Mouse (Mus musculus): ENCODE data around the gene Hs6st1. TPM values are rescaled to one million over a fixed set of nuclear protein-coding genes. Genes with fewer than 3 reads are reported as not detected.

Gene Hs6st1
- polyA plus RNA-seq, 1 experiment from 2014 or later = 9.7 TPM

- 69% methylated on average over 4 of the region's 4 CpGs for WGBS
- H3K27me3 ChIP-seq = no peaks in the 10 kb centered on the region
- no peaks in the 10 kb centered on the region for H3K36me3 ChIP-seq
- no peak overlapping the region for H3K9ac ChIP-seq (replicated peaks)
- H3K9me3 ChIP-seq = no peaks in the 10 kb centered on the region
- H3K27ac ChIP-seq (replicated peaks) = no peak overlapping the region
- peaks cover 50% of the 10 kb centered on the region for H3K4me1 ChIP-seq
- H3K4me3 ChIP-seq = no peak overlapping the region
- no peak for ATAC-seq (replicated peaks)
- H3K4me2 ChIP-seq (replicated peaks) = no peak overlapping the region
Measured at GRCm38 (mm10) chr1:36067201-36067600, 999 bp upstream of the Hs6st1 start.

DNA sequence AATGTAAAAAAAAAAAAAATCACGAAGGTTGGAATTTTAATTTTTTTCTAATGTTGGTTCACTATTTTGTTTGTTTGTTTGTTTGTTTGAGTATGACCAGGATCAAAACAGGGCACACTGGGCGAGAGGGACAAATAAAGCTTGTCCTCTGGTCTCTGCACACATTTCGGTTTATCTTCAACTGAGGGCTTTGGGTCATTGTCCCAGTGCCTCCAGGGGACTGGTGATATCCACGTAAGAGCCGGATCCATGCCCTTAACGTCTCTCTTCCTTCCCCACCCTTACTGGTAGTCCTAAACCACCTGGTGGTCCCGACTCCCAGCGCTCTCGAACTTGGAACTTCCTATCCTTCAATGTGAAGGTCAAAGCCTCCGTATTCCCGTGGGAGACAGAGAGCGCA lies 589 bp upstream of the Hs6st1 start:
- 25% methylated on average over 12 of the region's 12 CpGs for WGBS
- no peak for ATAC-seq (replicated peaks)
- peak overlapping the region; percentile 82 for H3K4me2 ChIP-seq (replicated peaks)
- H3K9ac ChIP-seq (replicated peaks) = peak overlapping the region; percentile 54
- H3K4me3 ChIP-seq = peak overlapping the region; percentile 82
- H3K36me3 ChIP-seq = no peaks in the 10 kb centered on the region
- H3K27ac ChIP-seq (replicated peaks) = no peak overlapping the region; the same call in 1 of the 2 replicates
- no peaks in the 10 kb centered on the region for H3K27me3 ChIP-seq
- H3K4me1 ChIP-seq = peaks cover 54% of the 10 kb centered on the region
- no peaks in the 10 kb centered on the region for H3K9me3 ChIP-seq

- Histone ChIP-seq H3K4me2 (replicated peaks) (peak overlapping the region; percentile 82), H3K9me3 (no peaks in the 10 kb centered on the region), H3K27ac (replicated peaks) (peak overlapping the region; percentile 83), H3K9ac (replicated peaks) (peak overlapping the region; percentile 71), H3K27me3 (no peaks in the 10 kb centered on the region), H3K36me3 (no peaks in the 10 kb centered on the region), H3K4me1 (peaks cover 62% of the 10 kb centered on the region), H3K4me3 (peak overlapping the region; percentile 82)
- ATAC-seq (replicated peaks) = peak; percentile 2; the same call in 1 of the 2 replicates
- WGBS = under 1% methylated on average over 72 of the region's 76 CpGs
Measured at GRCm38 (mm10) chr1:36068531-36069120, 426 bp downstream of the Hs6st1 start.

DNA sequence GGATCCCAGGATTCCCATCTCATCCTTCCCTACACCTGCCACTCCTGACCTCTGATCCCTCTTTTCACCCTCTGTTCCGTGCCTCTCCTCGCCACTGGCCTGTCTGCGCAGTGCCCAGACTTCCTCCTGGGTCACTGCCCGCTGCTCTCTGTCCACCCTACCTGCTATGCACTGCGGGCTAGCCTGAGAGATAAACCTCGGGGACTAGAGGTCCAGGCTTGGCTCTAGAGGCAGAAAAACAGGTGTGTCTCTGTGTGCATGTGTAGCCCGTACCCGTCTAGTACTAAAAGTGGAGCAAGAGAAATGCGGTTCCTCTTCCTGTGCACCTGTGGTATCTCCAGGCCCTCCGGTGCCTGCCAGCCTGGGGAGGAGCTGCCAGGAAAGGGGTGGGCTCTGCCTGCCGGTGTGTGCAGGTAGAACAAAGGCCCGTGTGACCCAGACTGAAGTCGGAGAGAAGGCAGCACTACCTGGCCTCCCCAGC lies 1.1 kb downstream of the Hs6st1 start:
- Histone ChIP-seq H3K27ac (replicated peaks) (no peak overlapping the region), H3K4me3 (peak overlapping the region; percentile 82), H3K9me3 (no peaks in the 10 kb centered on the region), H3K4me2 (replicated peaks) (peak overlapping the region; percentile 82), H3K9ac (replicated peaks) (peak overlapping the region; percentile 71), H3K27me3 (no peaks in the 10 kb centered on the region), H3K4me1 (peaks cover 62% of the 10 kb centered on the region), H3K36me3 (no peaks in the 10 kb centered on the region)
- 2% methylated on average over 13 of the region's 13 CpGs for WGBS
- no peak for ATAC-seq (replicated peaks)

GRCm38 (mm10) chr1:36070190-36070589 lies 2.0 kb downstream of the Hs6st1 start:
- 55% methylated on average over 6 of the region's 6 CpGs for WGBS
- no peak for ATAC-seq (replicated peaks)
- Histone ChIP-seq H3K9ac (replicated peaks) (peak overlapping the region; percentile 71), H3K4me3 (peak overlapping the region; percentile 82), H3K36me3 (no peaks in the 10 kb centered on the region), H3K4me1 (peaks cover 56% of the 10 kb centered on the region), H3K4me2 (replicated peaks) (peak overlapping the region; percentile 82), H3K27me3 (no peaks in the 10 kb centered on the region), H3K9me3 (no peaks in the 10 kb centered on the region), H3K27ac (replicated peaks) (no peak overlapping the region)

DNA sequence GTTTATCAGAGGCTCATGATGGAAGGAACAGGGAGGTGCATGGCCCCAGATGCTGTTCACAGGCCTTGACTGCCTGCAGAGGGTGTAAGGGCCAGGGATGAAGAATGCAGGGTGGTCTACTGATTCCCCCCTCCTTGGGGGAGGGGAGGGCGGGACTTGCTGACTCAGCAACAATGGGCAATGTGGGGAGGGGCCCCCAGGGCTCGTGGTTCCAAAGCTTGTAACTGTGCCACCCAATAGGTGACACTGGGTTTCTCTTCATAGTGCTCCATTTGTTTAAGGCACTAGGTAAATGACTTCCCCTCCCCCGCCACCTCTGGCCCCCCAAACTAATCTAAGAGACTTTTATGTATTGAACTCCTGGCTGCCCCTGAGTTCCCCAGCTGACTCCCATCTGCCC lies 2.5 kb downstream of the Hs6st1 start:
- Histone ChIP-seq H3K9ac (replicated peaks) (peak overlapping the region; percentile 71), H3K4me3 (peak overlapping the region; percentile 82), H3K4me1 (peaks cover 51% of the 10 kb centered on the region), H3K27ac (replicated peaks) (no peak overlapping the region), H3K9me3 (no peaks in the 10 kb centered on the region), H3K4me2 (replicated peaks) (peak overlapping the region; percentile 82), H3K36me3 (no peaks in the 10 kb centered on the region), H3K27me3 (no peaks in the 10 kb centered on the region)
- WGBS = 45% methylated on average over 3 of the region's 3 CpGs
- ATAC-seq (replicated peaks) = no peak

GRCm38 (mm10) chr1:36071176-36071575 lies 3.0 kb downstream of the Hs6st1 start:
- Histone ChIP-seq H3K4me3 (peak overlapping the region; percentile 82), H3K27ac (replicated peaks) (no peak overlapping the region), H3K36me3 (no peaks in the 10 kb centered on the region), H3K9ac (replicated peaks) (no peak overlapping the region), H3K27me3 (no peaks in the 10 kb centered on the region), H3K4me2 (replicated peaks) (peak overlapping the region; percentile 82), H3K4me1 (peaks cover 51% of the 10 kb centered on the region), H3K9me3 (no peaks in the 10 kb centered on the region)
- no peak for ATAC-seq (replicated peaks)
- WGBS = 88% methylated on average over 7 of the region's 7 CpGs

DNA sequence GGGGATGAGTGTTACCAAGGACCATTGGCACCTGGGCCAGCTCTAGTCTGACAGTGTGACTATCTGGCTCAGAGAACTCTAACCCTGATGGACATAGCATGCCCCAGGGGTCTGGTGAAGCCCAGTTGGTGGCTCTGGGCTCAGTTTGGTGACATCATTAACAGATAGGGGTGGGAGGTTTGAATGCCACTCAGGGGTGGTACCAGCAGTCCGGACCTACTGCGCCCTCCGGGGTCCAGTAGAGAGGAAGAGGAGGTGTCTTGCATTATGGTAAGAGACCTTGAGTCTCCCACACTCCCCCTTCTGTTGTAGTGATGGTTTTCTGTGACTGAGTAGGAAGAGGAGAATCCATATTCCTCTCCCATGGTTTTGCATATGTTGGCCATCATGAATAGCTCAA lies 3.4 kb downstream of the Hs6st1 start:
- H3K9me3 ChIP-seq = no peaks in the 10 kb centered on the region
- no peak overlapping the region for H3K9ac ChIP-seq (replicated peaks)
- H3K4me3 ChIP-seq = peak overlapping the region; percentile 13; the same call in 1 of the 2 replicates
- H3K36me3 ChIP-seq = no peaks in the 10 kb centered on the region
- 94% methylated on average over 3 of the region's 3 CpGs for WGBS
- H3K27ac ChIP-seq (replicated peaks) = no peak overlapping the region
- ATAC-seq (replicated peaks) = no peak
- no peaks in the 10 kb centered on the region for H3K27me3 ChIP-seq
- H3K4me2 ChIP-seq (replicated peaks) = peak overlapping the region; percentile 82
- peaks cover 53% of the 10 kb centered on the region for H3K4me1 ChIP-seq

DNA sequence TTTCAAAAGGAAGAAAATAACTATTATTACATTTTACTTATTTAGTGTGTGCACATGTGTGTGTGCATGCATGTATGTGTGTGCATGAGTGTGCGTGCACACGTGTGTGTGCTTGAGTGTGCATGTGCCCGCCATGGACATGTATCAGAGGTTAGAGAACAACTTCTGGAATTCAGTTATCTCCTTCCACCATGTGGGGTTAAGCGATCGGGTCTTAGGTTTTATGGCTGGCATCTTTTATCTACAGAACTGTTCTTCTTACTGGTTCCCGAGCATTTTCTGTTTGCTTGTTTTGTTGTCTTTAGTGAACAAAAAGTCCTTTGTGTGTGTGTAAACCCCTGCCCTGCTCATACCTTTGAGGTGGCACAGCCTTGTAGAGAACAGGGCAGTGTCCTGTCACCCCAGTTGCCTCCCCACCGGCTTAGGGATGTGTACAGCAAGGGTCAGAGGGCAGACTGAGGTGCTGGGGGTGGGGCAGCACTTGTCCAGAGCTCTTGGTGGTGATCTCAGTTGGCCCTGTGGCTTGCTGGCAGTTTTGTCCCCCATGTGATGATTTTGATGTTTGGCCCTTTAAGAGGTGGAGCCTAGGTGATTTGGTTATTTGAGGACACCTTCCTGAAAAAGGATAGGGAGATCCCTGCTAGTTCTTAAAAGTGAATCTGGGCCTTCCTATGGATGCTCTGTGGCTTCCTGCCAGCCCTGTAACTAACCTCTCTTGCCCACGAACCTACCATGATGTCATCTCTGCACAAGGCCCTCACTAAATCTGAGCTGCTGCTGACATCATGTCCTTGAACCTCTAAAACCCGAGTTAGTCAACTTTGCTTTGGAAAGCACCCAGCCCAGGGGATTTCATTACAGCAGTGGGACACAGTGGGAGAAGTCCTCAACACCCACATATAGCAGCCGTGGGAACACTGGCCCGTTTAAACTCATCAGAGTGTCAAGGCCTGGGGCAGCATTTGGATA lies 4.7 kb downstream of the Hs6st1 start:
- no peak overlapping the region for H3K9ac ChIP-seq (replicated peaks)
- peak overlapping the region; percentile 82 for H3K4me2 ChIP-seq (replicated peaks)
- no peak overlapping the region for H3K4me3 ChIP-seq
- no peaks in the 10 kb centered on the region for H3K9me3 ChIP-seq
- WGBS = 64% methylated on average over 11 of the region's 11 CpGs
- no peaks in the 10 kb centered on the region for H3K27me3 ChIP-seq
- ATAC-seq (replicated peaks) = no peak
- H3K4me1 ChIP-seq = peaks cover 59% of the 10 kb centered on the region
- no peak overlapping the region for H3K27ac ChIP-seq (replicated peaks)
- no peaks in the 10 kb centered on the region for H3K36me3 ChIP-seq

- WGBS = 93% methylated on average over 8 of the region's 8 CpGs
- no peak for ATAC-seq (replicated peaks)
- Histone ChIP-seq H3K4me3 (no peak overlapping the region), H3K27ac (replicated peaks) (no peak overlapping the region), H3K36me3 (no peaks in the 10 kb centered on the region), H3K9me3 (no peaks in the 10 kb centered on the region), H3K9ac (replicated peaks) (no peak overlapping the region), H3K4me1 (peaks cover 58% of the 10 kb centered on the region), H3K4me2 (replicated peaks) (no peak overlapping the region), H3K27me3 (no peaks in the 10 kb centered on the region)
Measured at GRCm38 (mm10) chr1:36073566-36073965, 5.4 kb downstream of the Hs6st1 start.

GRCm38 (mm10) chr1:36074197-36074596 lies 6.0 kb downstream of the Hs6st1 start:
- no peaks in the 10 kb centered on the region for H3K36me3 ChIP-seq
- H3K27ac ChIP-seq (replicated peaks) = no peak overlapping the region
- 98% methylated on average over 5 of the region's 5 CpGs for WGBS
- H3K27me3 ChIP-seq = no peaks in the 10 kb centered on the region
- H3K4me1 ChIP-seq = peaks cover 56% of the 10 kb centered on the region
- no peaks in the 10 kb centered on the region for H3K9me3 ChIP-seq
- H3K9ac ChIP-seq (replicated peaks) = no peak overlapping the region
- no peak overlapping the region for H3K4me2 ChIP-seq (replicated peaks)
- H3K4me3 ChIP-seq = no peak overlapping the region
- no peak for ATAC-seq (replicated peaks)

DNA sequence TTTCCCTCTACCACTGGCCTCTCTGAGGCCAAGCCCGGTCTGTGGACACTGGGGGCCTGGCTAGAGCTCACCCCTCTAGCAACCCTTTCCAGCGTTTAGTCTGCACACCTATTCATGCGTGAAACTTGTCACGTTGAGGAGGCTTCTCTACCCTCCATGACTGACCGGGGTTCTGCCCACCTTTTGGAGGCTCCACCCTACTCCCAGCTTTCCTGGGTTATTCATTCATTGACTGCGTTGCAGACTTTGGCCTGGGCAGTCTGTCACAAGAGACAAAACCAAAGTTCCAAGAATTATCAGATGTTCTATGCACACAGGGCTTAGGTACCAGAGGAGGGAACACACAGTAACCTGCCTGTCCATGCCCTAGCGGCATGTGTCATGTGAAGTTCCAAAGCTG lies 6.8 kb downstream of the Hs6st1 start:
- H3K4me3 ChIP-seq = no peak overlapping the region
- H3K9me3 ChIP-seq = no peaks in the 10 kb centered on the region
- peaks cover 50% of the 10 kb centered on the region for H3K4me1 ChIP-seq
- H3K4me2 ChIP-seq (replicated peaks) = no peak overlapping the region
- 89% methylated on average over 7 of the region's 7 CpGs for WGBS
- no peak overlapping the region for H3K9ac ChIP-seq (replicated peaks)
- H3K27me3 ChIP-seq = no peaks in the 10 kb centered on the region
- H3K27ac ChIP-seq (replicated peaks) = no peak overlapping the region
- ATAC-seq (replicated peaks) = no peak
- no peaks in the 10 kb centered on the region for H3K36me3 ChIP-seq

All from forebrain, embryonic 15.5 days (tissue).